Mouse (Mus musculus) 3T3-L1 (cell line): ENCODE results near the gene Tlr13.
A peak's percentile ranks its signal among the peaks of the same experiment; 100 is the strongest.

Experiments
- DNase-seq: peaks from one replicate; pipeline ENCODE4 v3.0.0-alpha.2; 2015; ENCODE audit warnings: low read depth, low spot score

The Tlr13 gene

DNA sequence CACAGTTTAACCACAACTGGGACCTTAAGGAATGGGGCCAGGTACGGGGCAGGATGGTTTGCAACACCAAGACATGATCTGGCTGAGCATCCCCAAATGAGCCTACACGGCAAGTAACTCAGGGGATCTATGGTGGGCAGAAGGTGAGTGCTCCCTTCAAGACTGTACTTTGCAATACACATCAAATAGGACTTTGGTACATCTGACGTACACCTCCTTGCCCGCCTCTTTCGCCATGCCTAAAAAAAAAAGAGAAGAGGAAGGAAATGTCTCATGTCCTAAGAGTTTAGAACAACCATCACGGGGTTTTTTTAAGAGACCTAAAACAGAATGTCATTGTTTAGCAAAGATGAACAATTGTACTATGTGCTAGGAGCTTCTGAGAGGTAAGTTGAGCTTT lies at the start of gene Tlr13:
Gene Tlr13, plus strand, starts transcription at position 269 of the 400 bp plus-strand sequence.
- no peak for DNase-seq

DNA sequence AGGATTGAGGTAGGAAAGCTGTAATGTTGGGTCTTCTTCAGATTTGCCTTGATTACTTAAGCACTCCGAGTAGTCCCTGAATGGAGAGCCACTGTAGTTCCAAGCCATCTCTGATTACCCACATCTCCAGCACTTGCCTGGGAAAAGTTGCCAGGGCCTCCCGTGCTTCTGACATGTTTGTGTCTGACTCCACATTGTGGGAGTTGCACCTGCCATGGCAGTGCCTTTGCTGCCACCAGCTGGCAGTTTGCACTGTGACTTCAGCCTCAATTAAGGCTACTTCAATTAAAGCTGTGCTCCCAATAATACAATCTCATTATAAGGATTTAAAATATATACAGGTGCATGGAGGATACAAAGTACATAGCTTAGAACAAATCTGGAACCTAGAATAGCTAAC lies 37.5 kb upstream of the Tlr13 start:
- peak; percentile 19 for DNase-seq

DNA sequence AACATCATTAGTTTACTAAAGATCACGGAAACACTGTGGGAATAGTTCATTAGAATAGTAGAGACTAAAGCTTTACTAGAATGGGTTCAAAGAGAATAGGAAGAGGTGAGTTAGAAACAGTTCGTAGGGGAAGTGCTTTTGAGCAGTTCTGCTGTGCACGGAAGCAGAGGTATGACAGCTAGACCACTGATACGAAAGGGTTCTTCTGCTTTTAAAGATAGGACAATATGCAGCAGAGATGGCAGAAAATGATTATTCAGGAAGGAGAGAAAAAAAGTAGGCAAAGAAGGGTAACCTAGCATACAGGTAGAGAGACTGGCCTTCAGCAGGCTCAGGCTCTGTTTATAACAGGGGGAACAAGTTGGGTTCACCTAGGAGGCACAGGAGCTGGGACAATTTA lies 29.1 kb upstream of the Tlr13 start:
- no peak for DNase-seq

DNA sequence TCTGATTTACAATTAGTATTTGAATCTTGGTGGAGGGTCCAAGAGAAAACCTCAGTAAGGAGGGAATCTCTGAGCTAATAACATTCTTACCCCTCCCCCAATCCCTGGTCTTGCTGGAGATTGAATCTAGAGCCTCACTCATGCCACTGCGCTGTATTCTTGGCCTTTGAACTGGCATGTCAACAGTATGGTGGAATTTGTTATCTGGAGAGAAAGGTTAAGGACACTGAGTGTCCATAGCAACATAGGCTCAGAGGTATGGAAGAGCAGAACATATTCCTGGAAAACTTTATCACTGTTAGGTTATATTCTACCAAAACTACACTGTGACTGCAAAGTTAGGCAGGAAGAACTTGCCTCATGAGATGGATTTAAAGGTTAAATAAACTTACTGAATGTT lies 28.3 kb upstream of the Tlr13 start:
- no peak for DNase-seq

DNA sequence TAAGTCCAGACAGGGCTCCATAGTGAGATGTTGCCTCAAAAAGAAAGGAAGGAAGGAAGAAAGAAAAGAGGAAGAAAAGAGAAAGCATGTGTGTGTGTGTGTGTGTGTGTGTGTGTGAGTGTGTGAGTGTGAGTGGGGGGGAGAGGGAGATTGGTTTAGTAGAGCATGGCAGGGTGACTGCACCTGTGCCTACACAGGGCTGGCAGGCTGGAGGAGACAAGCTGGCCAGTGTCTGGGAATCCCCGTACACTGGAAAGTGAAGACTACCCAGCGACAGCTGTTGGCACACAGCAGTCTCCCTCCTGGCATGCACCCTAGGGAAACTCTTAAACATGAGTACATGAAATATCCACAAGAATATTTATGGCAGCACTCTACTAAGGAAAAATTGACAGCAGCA lies 20.2 kb upstream of the Tlr13 start:
- DNase-seq: no peak

DNA sequence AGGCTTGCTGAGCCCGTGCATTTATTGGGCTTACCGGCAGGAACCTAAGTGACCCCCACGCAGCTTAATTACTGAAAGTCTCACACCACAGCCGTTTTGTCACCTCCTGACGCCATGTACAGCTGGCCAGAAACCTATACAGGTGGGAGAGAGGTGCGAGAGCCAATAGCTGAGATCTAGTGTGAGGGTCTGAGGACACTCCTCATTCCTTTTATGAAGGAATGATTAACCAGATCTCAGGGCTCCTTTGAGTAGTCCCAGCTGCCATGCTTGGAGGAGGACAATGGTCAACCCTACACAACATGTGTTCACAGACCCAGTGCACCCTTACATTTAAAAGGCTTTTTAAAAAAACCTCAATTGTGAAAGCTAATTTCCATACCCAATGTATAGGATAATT lies 14.7 kb upstream of the Tlr13 start:
- DNase-seq: no peak

DNA sequence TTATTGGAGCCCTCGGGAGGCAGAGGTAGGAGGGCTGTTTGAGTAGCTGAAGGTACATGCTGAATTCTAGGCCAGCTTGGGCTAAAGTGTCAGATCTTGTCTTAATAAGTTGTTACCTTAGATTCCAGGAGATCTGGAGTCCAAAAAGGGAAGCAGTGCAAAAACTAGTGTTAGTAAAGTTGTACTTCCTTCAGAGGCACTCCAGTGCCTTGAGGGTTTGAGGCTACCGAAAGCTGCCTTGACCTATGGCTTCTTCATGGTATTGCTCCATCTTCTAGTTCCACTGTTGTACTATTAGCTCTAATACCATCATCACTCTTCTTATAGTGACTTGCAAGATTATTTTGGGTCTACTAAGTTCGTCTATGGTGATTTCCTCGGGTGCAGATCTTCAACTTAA lies 13.1 kb upstream of the Tlr13 start:
- no peak for DNase-seq

DNA sequence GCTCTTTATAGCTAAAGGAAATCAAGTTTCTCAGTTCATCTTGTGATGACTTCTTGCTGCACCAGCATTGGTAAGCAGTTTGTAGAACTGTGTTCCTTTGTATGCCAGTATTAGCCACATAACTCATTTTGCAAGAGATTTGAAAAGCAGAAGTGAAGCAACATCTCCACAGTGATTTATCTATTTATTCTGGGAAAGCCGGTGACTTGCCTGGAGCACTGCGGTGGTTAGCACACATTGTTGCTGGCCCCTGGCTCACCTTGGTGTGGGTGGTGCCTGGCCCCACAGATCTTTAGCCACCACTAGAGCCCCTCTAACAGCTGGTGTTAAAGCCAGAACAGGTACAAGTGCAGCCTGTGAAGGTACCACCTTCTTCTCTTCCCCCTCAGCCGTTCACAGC lies 8.1 kb upstream of the Tlr13 start:
- DNase-seq: peak; percentile 32

DNA sequence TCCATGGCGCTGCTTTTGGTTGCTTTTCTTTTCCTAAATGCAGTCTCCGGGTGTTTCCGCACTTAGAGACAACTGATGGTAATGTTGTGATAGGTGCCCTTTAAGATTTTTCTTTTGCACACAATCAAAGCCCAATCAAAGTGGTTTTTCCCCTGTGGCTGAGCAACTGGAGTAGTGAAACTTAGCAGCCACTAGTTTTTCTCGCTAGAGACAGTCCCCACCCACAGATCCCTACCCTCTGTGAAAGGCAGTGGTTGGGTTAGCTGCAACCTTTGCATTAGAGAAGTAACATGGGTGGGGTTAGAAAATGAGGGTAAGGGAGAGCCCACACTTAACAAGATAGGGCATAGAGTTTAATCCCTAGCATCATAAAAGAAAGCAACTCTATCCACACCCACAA lies 7.5 kb upstream of the Tlr13 start:
- DNase-seq: peak; percentile 24

DNA sequence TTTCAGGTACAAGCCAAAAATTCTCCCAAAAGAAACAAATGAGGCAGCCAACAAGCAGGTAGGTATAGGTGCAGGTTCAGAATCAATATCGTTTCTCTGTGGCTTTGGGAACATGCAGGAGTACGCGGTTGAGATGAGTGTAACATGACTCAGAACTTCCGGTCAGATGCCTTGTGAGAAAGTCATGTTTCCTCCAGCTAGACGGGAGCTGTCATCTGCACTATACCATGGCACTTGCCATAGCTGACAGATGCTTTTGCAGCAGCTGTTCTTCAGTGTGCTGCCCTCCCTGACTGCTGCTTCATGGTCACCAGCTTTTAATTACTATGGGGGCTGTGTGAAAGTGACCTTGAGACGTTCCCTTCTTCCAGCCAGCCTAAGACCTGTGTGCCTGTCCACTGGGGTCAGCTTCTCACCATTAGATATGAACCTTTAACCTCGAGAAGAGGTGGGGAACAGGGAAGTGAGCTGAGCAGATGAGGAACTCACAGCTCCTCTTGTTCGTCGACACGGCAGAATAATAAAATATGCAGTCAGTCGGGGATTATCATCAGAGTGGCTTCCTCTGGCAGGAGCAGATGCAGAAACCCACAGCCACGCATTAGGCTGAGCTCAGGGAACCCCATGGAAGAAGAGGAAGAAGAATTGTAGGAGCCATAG lies 7.0 kb upstream of the Tlr13 start:
- peak; percentile 82 for DNase-seq

DNA sequence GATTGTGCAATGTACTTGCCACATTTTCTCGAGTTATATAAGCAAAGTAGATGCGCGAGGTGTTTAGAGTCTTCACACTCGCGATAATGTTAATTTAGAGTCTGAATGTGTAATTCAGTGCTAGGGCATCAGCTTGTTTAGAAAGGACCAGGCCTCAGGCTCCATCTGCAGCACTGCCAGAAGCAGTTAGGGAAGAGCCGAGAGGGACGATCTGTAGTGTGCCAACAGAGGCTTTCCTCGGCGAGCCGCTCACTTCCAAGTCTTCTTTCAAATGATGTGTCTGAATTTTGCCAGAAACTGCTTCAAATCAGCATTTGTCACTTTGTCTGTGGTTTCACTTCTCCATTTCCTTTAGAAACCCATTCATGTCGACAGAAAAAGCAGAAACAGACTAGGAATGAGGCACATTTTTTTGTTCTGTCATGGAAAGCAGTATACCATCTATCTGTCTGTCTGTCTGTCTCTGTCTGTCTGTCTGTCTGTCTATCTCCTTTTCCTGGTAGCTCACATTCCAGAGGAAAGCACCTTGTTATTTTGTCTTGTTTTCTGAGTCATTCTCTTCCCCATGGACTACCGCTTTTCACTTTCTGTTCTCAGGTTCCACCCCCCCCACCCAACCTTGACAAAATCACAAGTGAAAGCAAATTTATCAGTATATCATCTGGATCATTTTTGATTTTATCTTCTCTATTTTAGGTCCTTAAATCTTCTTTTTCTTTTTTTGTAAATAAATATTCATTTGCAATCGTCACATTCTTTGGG lies 3.5 kb upstream of the Tlr13 start:
- no peak for DNase-seq

DNA sequence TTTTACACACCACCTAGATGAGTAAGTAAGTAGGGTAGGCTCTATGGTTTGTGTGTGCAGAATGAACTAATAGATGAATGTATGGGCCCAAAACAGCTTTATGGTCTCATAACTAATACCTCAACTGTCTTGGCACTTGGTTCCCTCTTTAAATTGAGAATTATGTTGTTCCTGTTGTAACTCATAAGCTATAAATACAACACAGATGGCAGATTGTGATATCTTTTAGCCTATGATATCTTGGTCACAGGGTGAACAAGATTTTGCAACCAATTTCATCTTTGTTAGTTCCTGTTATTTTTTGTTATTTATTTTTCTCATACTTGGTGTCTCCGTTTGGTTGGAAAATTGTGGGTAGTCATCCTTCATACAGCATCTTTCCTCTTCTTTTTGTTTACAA lies 5.2 kb downstream of the Tlr13 start:
- no peak for DNase-seq

DNA sequence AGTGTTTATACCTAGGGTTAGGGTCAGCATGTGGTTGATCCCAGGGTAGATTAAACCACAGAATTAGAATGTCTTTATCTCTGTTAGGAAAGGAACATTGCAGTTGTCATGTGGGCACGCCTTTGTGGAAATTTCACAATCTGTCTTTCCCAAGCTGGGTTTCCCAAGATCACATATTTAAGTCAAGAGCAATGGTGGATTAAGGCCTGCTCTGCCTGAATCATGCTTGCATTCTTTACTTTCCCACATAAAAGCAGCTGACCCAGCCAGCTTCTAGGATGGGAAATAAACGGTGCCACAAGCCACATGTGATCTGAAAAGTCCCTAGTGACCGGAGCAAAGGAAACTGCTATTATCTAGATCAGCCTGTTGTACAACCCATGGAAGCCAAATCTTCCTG lies 6.5 kb downstream of the Tlr13 start:
- peak; percentile 69 for DNase-seq

DNA sequence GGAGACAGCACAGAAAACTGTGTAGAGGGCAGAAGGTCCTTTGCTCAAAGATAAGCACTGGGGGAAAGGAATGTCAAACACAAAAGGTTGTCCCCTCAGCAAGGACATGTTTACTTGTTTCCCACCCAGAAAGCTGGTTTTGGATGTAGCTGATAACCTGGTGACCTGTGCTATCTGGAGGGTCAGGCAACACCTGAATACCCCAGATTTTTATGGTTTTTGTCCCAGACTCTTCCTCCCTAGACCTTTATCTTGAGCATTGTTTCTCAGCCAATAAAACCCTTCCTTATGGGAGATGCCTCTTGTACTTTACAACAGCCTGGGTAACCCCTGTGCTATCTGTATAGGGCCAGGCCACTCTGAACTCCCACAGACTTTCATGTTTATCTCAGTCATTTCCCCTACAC lies 11.2 kb downstream of the Tlr13 start:
- DNase-seq: no peak

DNA sequence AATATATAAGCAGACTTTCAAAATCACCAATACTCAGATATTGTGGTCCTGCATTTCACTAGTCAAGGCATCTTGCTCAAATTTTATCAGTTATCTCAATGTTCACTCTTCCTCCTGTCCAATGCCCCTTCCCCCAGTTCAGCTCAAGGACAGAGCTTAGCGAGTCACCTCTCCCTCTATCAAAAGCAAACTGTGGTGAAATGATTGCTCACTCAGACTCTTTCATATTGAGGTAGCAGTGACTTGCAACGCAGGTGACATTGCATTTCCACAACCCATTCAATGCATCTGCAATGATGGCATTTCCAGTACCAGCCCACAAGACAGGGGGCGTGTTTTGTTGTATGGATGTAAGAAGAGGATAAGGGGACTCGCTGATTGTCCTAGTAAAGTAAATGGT lies 12.9 kb downstream of the Tlr13 start:
- no peak for DNase-seq

DNA sequence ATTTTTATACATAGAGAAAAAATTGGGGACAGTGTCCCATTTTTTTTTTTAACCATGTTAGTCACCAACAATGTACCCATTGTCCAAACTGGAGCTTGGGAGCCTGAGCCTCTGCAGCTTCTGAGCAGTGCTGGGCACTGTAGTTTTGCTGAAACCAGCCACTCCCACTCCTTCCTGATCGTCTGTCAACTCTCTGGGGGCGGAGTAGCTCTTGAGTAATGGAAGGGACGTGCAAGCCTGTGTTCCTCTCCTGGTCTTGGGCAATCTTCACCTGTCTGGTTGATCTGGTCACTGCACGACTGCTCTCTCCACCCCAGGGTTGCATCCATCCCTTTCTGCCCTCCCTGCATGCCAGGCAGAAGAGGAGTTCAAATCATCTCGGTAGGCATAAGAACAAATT lies 21.0 kb downstream of the Tlr13 start:
- DNase-seq: peak; percentile 47

DNA sequence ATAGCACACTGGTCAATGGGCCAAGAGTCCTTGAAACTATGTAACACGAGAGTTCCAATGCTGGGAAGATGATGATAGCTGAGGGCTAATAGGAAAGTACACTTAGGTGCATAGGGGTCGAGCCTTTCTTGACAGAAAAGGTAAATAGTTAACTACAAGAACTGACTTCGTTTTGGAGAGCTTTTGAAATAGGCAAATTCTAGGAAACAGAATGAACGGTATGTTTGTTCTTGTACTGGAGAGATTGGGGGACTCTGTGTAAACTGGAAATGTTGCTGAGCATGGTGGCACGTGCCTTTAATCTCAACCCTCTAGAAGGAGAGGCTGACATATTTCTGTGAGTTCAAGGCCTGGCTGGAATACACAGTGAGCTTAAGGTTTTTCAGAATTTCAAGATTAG lies 21.6 kb downstream of the Tlr13 start:
- DNase-seq: no peak

DNA sequence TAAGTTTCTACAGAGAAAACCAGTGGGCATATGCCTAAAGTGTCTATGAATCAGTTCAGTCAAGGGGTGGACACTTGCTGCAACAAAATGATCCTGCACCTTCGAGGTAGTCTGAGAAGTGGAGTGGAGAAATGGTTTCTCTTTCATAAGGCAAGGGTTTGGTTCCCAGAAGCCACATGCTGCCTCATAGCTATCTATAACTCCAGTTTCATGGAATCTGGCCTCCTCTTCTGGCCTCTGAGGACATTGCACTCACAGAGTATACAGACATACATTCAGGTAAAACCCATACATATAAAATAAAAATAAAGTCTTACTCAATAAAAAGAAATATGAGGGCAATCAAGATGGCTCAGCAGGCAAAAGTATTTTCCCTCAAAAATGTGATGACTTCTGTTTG lies 22.1 kb downstream of the Tlr13 start:
- peak; percentile 72 for DNase-seq

DNA sequence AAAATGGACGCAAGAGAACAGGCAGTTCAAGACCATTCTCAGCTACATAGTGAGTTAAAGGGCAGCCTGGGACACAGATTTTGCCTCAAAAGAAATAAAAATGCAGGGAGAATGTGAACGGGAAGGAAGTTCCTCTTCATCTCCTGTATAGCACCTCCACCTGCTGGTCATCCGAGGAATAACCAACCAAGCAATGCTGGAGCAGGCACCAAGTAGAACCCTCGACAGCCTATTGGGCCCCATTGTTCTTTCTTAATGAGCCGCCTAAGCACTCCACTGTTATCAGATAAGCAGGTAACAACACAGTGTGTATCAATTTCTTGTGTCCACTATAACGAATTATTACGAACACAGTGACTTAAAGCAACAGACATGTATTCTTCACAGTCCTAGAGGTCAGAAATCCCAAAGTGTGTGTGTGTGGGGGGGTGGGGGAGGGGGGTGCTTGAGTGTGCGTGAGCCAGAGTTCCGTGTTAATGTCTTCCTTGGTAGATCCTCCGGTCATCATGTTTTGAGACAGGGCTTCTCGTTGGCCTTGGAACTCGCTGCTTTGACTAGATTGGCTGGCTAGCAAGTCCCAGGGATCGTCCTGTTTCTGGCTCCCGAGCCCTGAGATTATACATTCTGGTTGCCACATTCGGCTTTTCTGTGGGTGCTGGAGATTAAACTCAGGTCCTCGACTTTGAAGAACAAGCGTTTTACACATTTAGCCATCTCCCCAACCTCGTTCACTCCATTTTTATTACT lies 28.3 kb downstream of the Tlr13 start:
- peak; percentile 84 for DNase-seq

DNA sequence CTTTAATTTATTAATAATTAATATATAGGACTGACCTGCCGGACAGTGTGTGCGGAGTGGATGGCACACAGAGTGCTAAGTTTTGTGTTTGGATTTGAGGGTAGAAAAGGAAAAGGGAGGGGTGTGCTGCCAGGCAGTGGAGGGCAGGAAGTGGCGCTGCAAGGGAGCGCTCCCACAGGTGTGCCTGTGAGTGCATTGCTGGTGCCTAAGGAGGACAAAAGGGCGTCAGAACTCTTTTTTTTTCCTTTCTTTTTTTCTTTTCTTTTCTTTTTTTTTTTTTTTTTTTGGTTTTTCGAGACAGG lies 28.8 kb downstream of the Tlr13 start:
- DNase-seq: no peak

DNA sequence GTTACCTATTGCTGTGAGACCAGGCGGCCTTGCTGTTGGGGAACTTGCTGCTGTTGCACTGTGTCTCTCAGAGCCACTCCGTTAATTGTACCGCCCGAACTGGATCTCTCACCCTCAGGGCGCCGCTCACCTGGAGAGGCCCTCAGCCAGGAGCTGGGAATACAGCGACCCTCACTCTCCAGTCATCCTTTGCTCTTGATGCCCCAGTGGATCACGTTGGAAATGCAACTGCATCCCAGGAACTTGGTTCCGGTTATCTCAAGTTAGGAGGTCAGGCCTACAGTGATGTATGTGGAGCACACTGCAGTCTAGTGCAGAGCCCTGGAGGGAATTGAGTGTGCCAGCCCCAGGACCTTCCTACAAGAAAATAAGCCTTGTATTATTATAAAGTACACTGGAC lies 33.3 kb downstream of the Tlr13 start:
- no peak for DNase-seq

DNA sequence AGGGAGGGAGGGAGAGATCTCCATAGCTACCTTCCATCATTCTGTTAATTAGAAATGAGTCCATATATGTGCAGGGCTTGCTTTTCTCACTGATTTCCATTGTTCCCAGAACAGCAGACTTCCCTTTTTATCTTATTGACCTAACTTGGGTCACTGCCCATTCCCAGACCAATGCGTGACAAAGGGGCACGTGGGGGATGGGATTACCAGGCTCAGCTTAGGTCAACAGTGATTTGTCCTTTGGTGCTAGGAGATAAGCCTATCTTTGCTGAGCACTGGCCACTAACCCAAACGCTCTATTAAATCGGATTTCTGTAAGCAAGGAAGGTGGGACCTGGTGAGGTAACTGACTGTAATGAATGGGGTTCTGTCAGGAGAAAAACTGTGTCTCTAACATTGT lies 41.3 kb downstream of the Tlr13 start:
- DNase-seq: no peak

DNA sequence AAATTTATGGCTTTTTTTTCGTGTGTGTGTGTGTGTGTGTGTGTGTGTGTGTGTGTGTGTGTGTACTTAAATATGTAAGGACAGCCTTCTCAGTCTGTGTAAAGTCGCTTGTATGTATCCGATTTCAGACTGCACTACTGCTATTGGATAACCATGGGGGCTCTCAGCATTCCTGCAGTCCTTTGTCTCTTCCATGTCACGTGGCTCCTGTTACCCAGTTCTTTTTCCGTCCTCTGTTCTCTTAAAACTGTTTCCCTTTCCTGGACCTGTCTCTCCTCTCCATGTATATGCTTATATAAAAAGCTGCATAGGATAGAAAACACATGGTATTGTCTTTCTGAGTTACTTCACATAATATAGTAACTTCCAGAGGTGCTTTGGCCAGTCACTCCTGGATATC lies 42.7 kb downstream of the Tlr13 start:
- peak; percentile 80 for DNase-seq
